Mouse (Mus musculus): ENCODE results near the gene Rabif. TPM values are rescaled to one million over a fixed set of nuclear protein-coding genes. Genes with fewer than 3 reads are reported as not detected.

The Rabif gene
- polyA plus RNA-seq, 1 experiment from 2014 or later, result 39.1 TPM

GRCm38 (mm10) chr1:134500916-134501315, 6.5 kb downstream of the Rabif start:
- no peak overlapping the region for H3K27ac ChIP-seq (replicated peaks; ENCODE audit: low read depth, low read length)
- H3K36me3 ChIP-seq (ENCODE audit: control insufficient read depth, insufficient read depth, low read length), result peaks cover 2% of the 10 kb centered on the region; the same call in 1 of the 2 replicates
- no peak overlapping the region for H3K4me3 ChIP-seq (ENCODE audit: low read depth, low read length)
- peaks cover 2% of the 10 kb centered on the region; the same call in 1 of the 2 replicates for H3K4me1 ChIP-seq (ENCODE audit: control insufficient read depth, insufficient read depth, low read length)
- H3K27me3 ChIP-seq (ENCODE audit: control insufficient read depth, insufficient read depth, low read length), result no peaks in the 10 kb centered on the region
- DNase-seq (ENCODE audit: low spot score) (no peak), ATAC-seq (ENCODE audit: insufficient number of reproducible peaks, low FRiP score, low TSS enrichment, low read depth) (no peak)
- no peaks in the 10 kb centered on the region for H3K9me3 ChIP-seq (ENCODE audit: control insufficient read depth, low read length)
- 100% methylated on average over 1 of the region's 1 CpGs for WGBS
- H3K9ac ChIP-seq (ENCODE audit: low read length), result no peak overlapping the region
- no peak overlapping the region for H3K4me2 ChIP-seq (ENCODE audit: low read depth, severe bottlenecking)

GRCm38 (mm10) chr1:134506201-134506600, 11.8 kb downstream of the Rabif start:
- Histone ChIP-seq H3K4me1 (ENCODE audit: control insufficient read depth, insufficient read depth, low read length) (no peaks in the 10 kb centered on the region), H3K27ac (replicated peaks; ENCODE audit: low read depth, low read length) (no peak overlapping the region), H3K9me3 (ENCODE audit: control insufficient read depth, low read length) (no peaks in the 10 kb centered on the region), H3K27me3 (ENCODE audit: control insufficient read depth, insufficient read depth, low read length) (no peaks in the 10 kb centered on the region), H3K9ac (ENCODE audit: low read length) (no peak overlapping the region), H3K4me3 (ENCODE audit: low read depth, low read length) (no peak overlapping the region), H3K4me2 (ENCODE audit: low read depth, severe bottlenecking) (no peak overlapping the region), H3K36me3 (ENCODE audit: control insufficient read depth, insufficient read depth, low read length) (no peaks in the 10 kb centered on the region; the same call in 1 of the 2 replicates)
- DNase-seq (ENCODE audit: low spot score) (no peak), ATAC-seq (ENCODE audit: insufficient number of reproducible peaks, low FRiP score, low TSS enrichment, low read depth) (no peak)
- 88% methylated on average over 8 of the region's 8 CpGs for WGBS

GRCm38 (mm10) chr1:134510018-134510417, 15.6 kb downstream of the Rabif start:
- H3K9me3 ChIP-seq (ENCODE audit: control insufficient read depth, low read length), result no peaks in the 10 kb centered on the region
- H3K4me1 ChIP-seq (ENCODE audit: control insufficient read depth, insufficient read depth, low read length), result 0 out of 2 replicates have a peak, but pooled peaks cover 2% of the 10 kb centered on the region
- H3K9ac ChIP-seq (ENCODE audit: low read length), result no peak overlapping the region
- DNase-seq (ENCODE audit: low spot score), result no peak
- H3K27me3 ChIP-seq (ENCODE audit: control insufficient read depth, insufficient read depth, low read length), result peaks cover 7% of the 10 kb centered on the region
- WGBS, result 36% methylated on average over 7 of the region's 7 CpGs
- H3K4me3 ChIP-seq (ENCODE audit: low read depth, low read length), result no peak overlapping the region
- H3K4me2 ChIP-seq (ENCODE audit: low read depth, severe bottlenecking), result no peak overlapping the region
- H3K27ac ChIP-seq (replicated peaks; ENCODE audit: low read depth, low read length), result no peak overlapping the region
- no peaks in the 10 kb centered on the region; the same call in 1 of the 2 replicates for H3K36me3 ChIP-seq (ENCODE audit: control insufficient read depth, insufficient read depth, low read length)
- ATAC-seq (ENCODE audit: insufficient number of reproducible peaks, low FRiP score, low TSS enrichment, low read depth), result no peak

GRCm38 (mm10) chr1:134512183-134512582, 17.7 kb downstream of the Rabif start:
- Histone ChIP-seq H3K27me3 (ENCODE audit: control insufficient read depth, insufficient read depth, low read length) (peaks cover 7% of the 10 kb centered on the region), H3K4me2 (ENCODE audit: low read depth, severe bottlenecking) (no peak overlapping the region), H3K9ac (ENCODE audit: low read length) (no peak overlapping the region), H3K9me3 (ENCODE audit: control insufficient read depth, low read length) (no peaks in the 10 kb centered on the region), H3K27ac (replicated peaks; ENCODE audit: low read depth, low read length) (no peak overlapping the region), H3K36me3 (ENCODE audit: control insufficient read depth, insufficient read depth, low read length) (no peaks in the 10 kb centered on the region), H3K4me3 (ENCODE audit: low read depth, low read length) (no peak overlapping the region), H3K4me1 (ENCODE audit: control insufficient read depth, insufficient read depth, low read length) (peaks cover 15% of the 10 kb centered on the region)
- DNase-seq (ENCODE audit: low spot score) (no peak), ATAC-seq (ENCODE audit: insufficient number of reproducible peaks, low FRiP score, low TSS enrichment, low read depth) (no peak)
- 70% methylated on average over 4 of the region's 4 CpGs for WGBS

GRCm38 (mm10) chr1:134512584-134512983, 18.1 kb downstream of the Rabif start:
- no peak overlapping the region for H3K4me3 ChIP-seq (ENCODE audit: low read depth, low read length)
- no peak for ATAC-seq (ENCODE audit: insufficient number of reproducible peaks, low FRiP score, low TSS enrichment, low read depth)
- WGBS, result 48% methylated on average over 6 of the region's 6 CpGs
- no peaks in the 10 kb centered on the region for H3K9me3 ChIP-seq (ENCODE audit: control insufficient read depth, low read length)
- peaks cover 15% of the 10 kb centered on the region for H3K4me1 ChIP-seq (ENCODE audit: control insufficient read depth, insufficient read depth, low read length)
- H3K36me3 ChIP-seq (ENCODE audit: control insufficient read depth, insufficient read depth, low read length), result no peaks in the 10 kb centered on the region
- H3K27ac ChIP-seq (replicated peaks; ENCODE audit: low read depth, low read length), result no peak overlapping the region
- H3K9ac ChIP-seq (ENCODE audit: low read length), result no peak overlapping the region
- no peak for DNase-seq (ENCODE audit: low spot score)
- no peak overlapping the region for H3K4me2 ChIP-seq (ENCODE audit: low read depth, severe bottlenecking)
- H3K27me3 ChIP-seq (ENCODE audit: control insufficient read depth, insufficient read depth, low read length), result peaks cover 7% of the 10 kb centered on the region

- ATAC-seq (ENCODE audit: insufficient number of reproducible peaks, low FRiP score, low TSS enrichment, low read depth), result no peak
- peaks cover 7% of the 10 kb centered on the region for H3K27me3 ChIP-seq (ENCODE audit: control insufficient read depth, insufficient read depth, low read length)
- peak overlapping the region; percentile 53 for H3K4me2 ChIP-seq (ENCODE audit: low read depth, severe bottlenecking)
- DNase-seq (ENCODE audit: low spot score), result peak; percentile 65
- H3K36me3 ChIP-seq (ENCODE audit: control insufficient read depth, insufficient read depth, low read length), result no peaks in the 10 kb centered on the region
- peak overlapping the region; percentile 41; the same call in 1 of the 2 replicates for H3K9ac ChIP-seq (ENCODE audit: low read length)
- 2% methylated on average over 38 of the region's 38 CpGs for WGBS
- H3K4me1 ChIP-seq (ENCODE audit: control insufficient read depth, insufficient read depth, low read length), result peaks cover 15% of the 10 kb centered on the region
- peak overlapping the region; percentile 30 for H3K4me3 ChIP-seq (ENCODE audit: low read depth, low read length)
- H3K9me3 ChIP-seq (ENCODE audit: control insufficient read depth, low read length), result no peaks in the 10 kb centered on the region
- H3K27ac ChIP-seq (replicated peaks; ENCODE audit: low read depth, low read length), result no peak overlapping the region
These were observed 18.9 kb downstream of the Rabif start for GRCm38 (mm10) chr1:134513312-134513860.

GRCm38 (mm10) chr1:134513876-134514590, 19.6 kb downstream of the Rabif start:
- Histone ChIP-seq H3K36me3 (ENCODE audit: control insufficient read depth, insufficient read depth, low read length) (no peaks in the 10 kb centered on the region), H3K4me2 (ENCODE audit: low read depth, severe bottlenecking) (peak overlapping the region; percentile 53; the same call in 1 of the 2 replicates), H3K4me3 (ENCODE audit: low read depth, low read length) (no peak overlapping the region), H3K27me3 (ENCODE audit: control insufficient read depth, insufficient read depth, low read length) (peaks cover 7% of the 10 kb centered on the region), H3K9ac (ENCODE audit: low read length) (no peak overlapping the region), H3K9me3 (ENCODE audit: control insufficient read depth, low read length) (no peaks in the 10 kb centered on the region), H3K27ac (replicated peaks; ENCODE audit: low read depth, low read length) (no peak overlapping the region), H3K4me1 (ENCODE audit: control insufficient read depth, insufficient read depth, low read length) (peaks cover 15% of the 10 kb centered on the region)
- DNase-seq (ENCODE audit: low spot score), result no peak
- no peak for ATAC-seq (ENCODE audit: insufficient number of reproducible peaks, low FRiP score, low TSS enrichment, low read depth)
- WGBS, result 50% methylated on average over 16 of the region's 16 CpGs

GRCm38 (mm10) chr1:134515891-134516290, 21.4 kb downstream of the Rabif start:
- DNase-seq (ENCODE audit: low spot score), result no peak
- Histone ChIP-seq H3K4me3 (ENCODE audit: low read depth, low read length) (no peak overlapping the region), H3K9ac (ENCODE audit: low read length) (peak overlapping the region; percentile 4; the same call in 1 of the 2 replicates), H3K4me2 (ENCODE audit: low read depth, severe bottlenecking) (no peak overlapping the region), H3K36me3 (ENCODE audit: control insufficient read depth, insufficient read depth, low read length) (no peaks in the 10 kb centered on the region), H3K4me1 (ENCODE audit: control insufficient read depth, insufficient read depth, low read length) (peaks cover 15% of the 10 kb centered on the region), H3K9me3 (ENCODE audit: control insufficient read depth, low read length) (no peaks in the 10 kb centered on the region), H3K27me3 (ENCODE audit: control insufficient read depth, insufficient read depth, low read length) (peaks cover 7% of the 10 kb centered on the region), H3K27ac (replicated peaks; ENCODE audit: low read depth, low read length) (peak overlapping the region; percentile 47)
- ATAC-seq (ENCODE audit: insufficient number of reproducible peaks, low FRiP score, low TSS enrichment, low read depth), result no peak
- 91% methylated on average over 2 of the region's 2 CpGs for WGBS

Measured in limb, embryonic 11.5 days (tissue).